Mouse (Mus musculus): ENCODE results near the gene Gm17359. TPM values are rescaled to one million over a fixed set of nuclear protein-coding genes. Genes with fewer than 3 reads are reported as not detected.

Gm17359 gene
- total and polyA plus RNA-seq, 2 experiments from 2014 or later, result not detected

DNA sequence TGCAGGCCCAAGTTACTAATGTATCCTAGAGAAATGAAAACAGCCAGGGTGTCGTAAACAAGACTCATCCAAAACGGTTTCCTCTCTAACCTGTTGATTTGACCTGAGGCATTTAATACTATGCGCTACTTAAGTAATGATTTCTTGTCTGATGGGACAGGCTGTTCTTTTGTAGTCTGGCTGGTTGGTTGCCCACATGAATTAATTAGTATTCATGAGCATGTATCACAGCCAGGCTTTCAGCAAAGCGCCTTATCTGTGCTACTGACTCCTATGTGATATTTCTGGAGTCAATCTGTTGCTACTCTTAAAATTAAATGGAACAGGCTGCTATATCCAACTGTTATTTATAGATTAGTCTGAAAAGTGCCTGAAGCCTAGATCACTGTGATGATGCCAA is 138.4 kb downstream of the Gm17359 start:
- no peak overlapping the region for H3K9ac ChIP-seq
- peaks cover 21% of the 10 kb centered on the region for H3K4me1 ChIP-seq (ENCODE audit: insufficient read depth)
- TF ChIP-seq CTCF (IDR thresholded peaks at IDR 0.05; ENCODE audit: low read depth), result no peak
- H3K27me3 ChIP-seq (ENCODE audit: insufficient read depth, low read length), result no peaks in the 10 kb centered on the region
- no peak overlapping the region for H3K4me3 ChIP-seq (ENCODE audit: low read depth, low read length)
- peak overlapping the region; percentile 17 for H3K27ac ChIP-seq (ENCODE audit: low read depth, low read length)
- no peak overlapping the region for H3K4me2 ChIP-seq (ENCODE audit: low read depth)
- WGBS, result 18% methylated on average over 4 of the region's 4 CpGs
- ATAC-seq (peak; percentile 90), DNase-seq (peak; percentile 81)
- H3K9me3 ChIP-seq (ENCODE audit: low read length), result no peaks in the 10 kb centered on the region
- H3K36me3 ChIP-seq (ENCODE audit: insufficient read depth), result peaks cover 18% of the 10 kb centered on the region

- no peak overlapping the region for H3K9ac ChIP-seq
- peaks cover 28% of the 10 kb centered on the region for H3K36me3 ChIP-seq (ENCODE audit: insufficient read depth)
- no peaks in the 10 kb centered on the region for H3K27me3 ChIP-seq (ENCODE audit: insufficient read depth, low read length)
- no peak overlapping the region for H3K4me3 ChIP-seq (ENCODE audit: low read depth, low read length)
- peaks cover 21% of the 10 kb centered on the region for H3K4me1 ChIP-seq (ENCODE audit: insufficient read depth)
- H3K4me2 ChIP-seq (ENCODE audit: low read depth), result no peak overlapping the region
- H3K9me3 ChIP-seq (ENCODE audit: low read length), result no peaks in the 10 kb centered on the region
- DNase-seq, result no peak
- 71% methylated on average over 2 of the region's 2 CpGs for WGBS
- TF ChIP-seq CTCF (IDR thresholded peaks at IDR 0.05; ENCODE audit: low read depth), result no peak
- ATAC-seq, result no peak
- H3K27ac ChIP-seq (ENCODE audit: low read depth, low read length), result no peak overlapping the region
Measured at GRCm38 (mm10) chr3:79475980-79476379, 139.5 kb downstream of the Gm17359 start.

- H3K9ac ChIP-seq, result no peak overlapping the region
- no peak for TF ChIP-seq CTCF (IDR thresholded peaks at IDR 0.05; ENCODE audit: low read depth)
- H3K4me1 ChIP-seq (ENCODE audit: insufficient read depth), result peaks cover 21% of the 10 kb centered on the region
- H3K36me3 ChIP-seq (ENCODE audit: insufficient read depth), result peaks cover 35% of the 10 kb centered on the region
- H3K27me3 ChIP-seq (ENCODE audit: insufficient read depth, low read length), result no peaks in the 10 kb centered on the region
- 94% methylated on average over 8 of the region's 8 CpGs for WGBS
- DNase-seq (no peak), ATAC-seq (no peak)
- no peaks in the 10 kb centered on the region for H3K9me3 ChIP-seq (ENCODE audit: low read length)
- no peak overlapping the region for H3K4me2 ChIP-seq (ENCODE audit: low read depth)
- no peak overlapping the region for H3K27ac ChIP-seq (ENCODE audit: low read depth, low read length)
- no peak overlapping the region for H3K4me3 ChIP-seq (ENCODE audit: low read depth, low read length)
Measured at GRCm38 (mm10) chr3:79478400-79478799, 141.9 kb downstream of the Gm17359 start.

DNA sequence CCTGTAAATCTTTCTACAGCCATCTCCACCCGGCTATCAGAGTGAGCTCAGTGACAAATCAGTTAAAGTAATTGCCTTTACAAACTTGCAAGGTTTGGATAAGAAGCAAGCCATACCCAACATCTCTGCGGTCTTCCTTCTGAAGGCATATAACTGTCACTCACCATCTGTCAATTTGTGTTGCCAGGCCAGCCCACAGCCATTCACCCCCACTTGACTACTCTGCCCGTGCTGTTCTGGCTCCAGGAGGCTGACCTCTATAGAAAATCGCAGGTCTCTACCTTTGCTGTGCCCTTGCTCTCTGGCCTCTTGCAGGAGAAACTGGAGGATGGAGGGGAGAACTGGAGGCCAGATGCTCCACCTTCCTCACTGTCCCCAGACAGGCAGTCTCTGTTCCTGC is 142.4 kb downstream of the Gm17359 start:
- H3K4me2 ChIP-seq (ENCODE audit: low read depth), result no peak overlapping the region
- ATAC-seq, result no peak
- no peaks in the 10 kb centered on the region for H3K9me3 ChIP-seq (ENCODE audit: low read length)
- H3K9ac ChIP-seq, result no peak overlapping the region
- no peak for DNase-seq
- no peak overlapping the region for H3K4me3 ChIP-seq (ENCODE audit: low read depth, low read length)
- peaks cover 39% of the 10 kb centered on the region for H3K36me3 ChIP-seq (ENCODE audit: insufficient read depth)
- no peak for TF ChIP-seq CTCF (IDR thresholded peaks at IDR 0.05; ENCODE audit: low read depth)
- WGBS, result 76% methylated on average over 4 of the region's 4 CpGs
- no peaks in the 10 kb centered on the region for H3K27me3 ChIP-seq (ENCODE audit: insufficient read depth, low read length)
- H3K4me1 ChIP-seq (ENCODE audit: insufficient read depth), result peaks cover 19% of the 10 kb centered on the region
- H3K27ac ChIP-seq (ENCODE audit: low read depth, low read length), result no peak overlapping the region

DNA sequence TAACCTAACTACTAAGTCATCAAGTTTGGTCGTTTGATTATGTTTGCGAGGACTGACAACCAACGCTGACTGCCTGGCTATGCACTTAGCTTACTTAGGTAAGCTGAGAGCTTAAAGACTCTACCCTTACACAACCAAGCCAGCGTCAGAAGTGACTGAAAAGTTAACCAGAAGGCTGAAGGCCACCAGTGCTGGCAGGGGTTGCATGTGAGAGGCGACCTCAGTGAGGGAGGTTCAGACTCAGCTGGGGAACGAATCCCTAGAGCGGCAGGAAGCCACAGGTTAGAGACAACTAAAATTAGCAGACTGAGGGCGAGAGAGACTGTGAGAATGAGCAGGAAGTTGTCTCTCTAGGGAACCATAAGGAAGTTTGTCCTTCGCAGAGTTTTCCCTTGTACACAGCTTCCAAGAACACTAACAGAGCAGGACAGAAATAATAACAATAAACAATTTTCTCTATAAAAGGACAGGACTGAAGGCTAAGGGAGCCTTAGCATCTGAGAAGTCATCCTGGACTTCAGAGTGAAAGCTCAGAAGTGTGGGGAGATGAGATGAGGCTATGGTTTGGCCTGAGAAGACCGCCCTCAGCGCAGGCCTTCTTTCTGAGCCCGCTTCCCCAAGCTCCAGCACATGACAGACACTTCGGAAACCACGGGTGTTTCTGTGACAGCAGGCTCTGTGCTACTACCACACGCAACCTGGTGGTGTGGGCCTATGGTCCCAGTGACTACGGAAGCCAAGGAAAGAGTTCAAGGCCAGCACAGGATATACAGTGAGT is 148.0 kb downstream of the Gm17359 start:
- Histone ChIP-seq H3K4me1 (ENCODE audit: insufficient read depth) (no peaks in the 10 kb centered on the region), H3K27me3 (ENCODE audit: insufficient read depth, low read length) (no peaks in the 10 kb centered on the region), H3K4me3 (ENCODE audit: low read depth, low read length) (no peak overlapping the region), H3K9me3 (ENCODE audit: low read length) (no peaks in the 10 kb centered on the region), H3K36me3 (ENCODE audit: insufficient read depth) (peaks cover 60% of the 10 kb centered on the region), H3K4me2 (ENCODE audit: low read depth) (no peak overlapping the region), H3K9ac (no peak overlapping the region), H3K27ac (ENCODE audit: low read depth, low read length) (no peak overlapping the region)
- TF ChIP-seq CTCF (IDR thresholded peaks at IDR 0.05; ENCODE audit: low read depth), result no peak
- ATAC-seq, result no peak
- 90% methylated on average over 16 of the region's 16 CpGs for WGBS
- no peak for DNase-seq

DNA sequence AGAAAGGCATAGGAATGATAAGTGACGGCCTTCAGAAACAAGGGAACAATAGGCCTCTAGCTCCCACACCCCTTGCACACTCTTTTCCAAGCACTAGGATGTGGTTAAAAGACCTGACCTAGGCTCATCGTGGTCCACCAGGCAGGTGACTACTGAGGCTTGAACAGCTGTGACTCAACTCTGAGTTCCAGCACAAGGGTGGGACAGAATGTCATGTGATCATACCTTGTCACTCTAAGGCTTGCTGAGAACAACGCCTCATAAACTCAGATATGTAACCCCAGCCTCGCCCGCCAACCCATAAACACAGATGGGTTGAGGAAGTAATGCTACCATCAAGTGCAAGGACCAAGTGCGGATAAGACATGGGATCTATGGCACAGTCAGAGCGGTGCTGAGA is 151.6 kb downstream of the Gm17359 start:
- no peaks in the 10 kb centered on the region for H3K4me1 ChIP-seq (ENCODE audit: insufficient read depth)
- peaks cover 52% of the 10 kb centered on the region for H3K36me3 ChIP-seq (ENCODE audit: insufficient read depth)
- no peak overlapping the region for H3K4me3 ChIP-seq (ENCODE audit: low read depth, low read length)
- DNase-seq (no peak), ATAC-seq (no peak)
- no peak overlapping the region for H3K9ac ChIP-seq
- WGBS, result 94% methylated on average over 7 of the region's 7 CpGs
- no peak overlapping the region for H3K4me2 ChIP-seq (ENCODE audit: low read depth)
- H3K27me3 ChIP-seq (ENCODE audit: insufficient read depth, low read length), result no peaks in the 10 kb centered on the region
- no peak for TF ChIP-seq CTCF (IDR thresholded peaks at IDR 0.05; ENCODE audit: low read depth)
- no peaks in the 10 kb centered on the region for H3K9me3 ChIP-seq (ENCODE audit: low read length)
- H3K27ac ChIP-seq (ENCODE audit: low read depth, low read length), result no peak overlapping the region

DNA sequence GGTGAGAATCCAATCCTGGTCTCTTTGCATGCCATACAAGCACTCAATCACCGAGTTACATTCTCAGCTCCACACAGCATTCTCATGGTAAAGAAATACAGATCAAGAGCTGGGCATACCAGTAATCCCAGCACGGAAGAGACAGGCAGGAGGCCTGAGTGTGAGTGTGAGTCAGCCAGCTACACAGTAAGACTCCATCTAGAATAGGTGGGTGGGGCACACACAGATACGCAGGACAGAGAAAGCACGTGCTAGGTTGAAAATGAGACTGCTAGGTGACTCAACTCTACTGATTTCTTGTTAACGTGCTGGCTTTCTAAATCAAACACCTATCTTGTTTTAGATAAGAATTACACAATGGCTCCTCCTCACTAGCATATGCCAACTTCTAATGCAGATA is 153.6 kb downstream of the Gm17359 start:
- no peak overlapping the region for H3K9ac ChIP-seq
- no peaks in the 10 kb centered on the region for H3K27me3 ChIP-seq (ENCODE audit: insufficient read depth, low read length)
- DNase-seq, result no peak
- peaks cover 55% of the 10 kb centered on the region for H3K36me3 ChIP-seq (ENCODE audit: insufficient read depth)
- no peaks in the 10 kb centered on the region for H3K4me1 ChIP-seq (ENCODE audit: insufficient read depth)
- no peak for TF ChIP-seq CTCF (IDR thresholded peaks at IDR 0.05; ENCODE audit: low read depth)
- H3K4me3 ChIP-seq (ENCODE audit: low read depth, low read length), result no peak overlapping the region
- H3K4me2 ChIP-seq (ENCODE audit: low read depth), result no peak overlapping the region
- H3K9me3 ChIP-seq (ENCODE audit: low read length), result no peaks in the 10 kb centered on the region
- H3K27ac ChIP-seq (ENCODE audit: low read depth, low read length), result no peak overlapping the region
- ATAC-seq, result no peak
- 91% methylated on average over 5 of the region's 5 CpGs for WGBS
